Comparison of ENCODE assay signal across 17 mouse cellular contexts in the genomic region with DNA sequence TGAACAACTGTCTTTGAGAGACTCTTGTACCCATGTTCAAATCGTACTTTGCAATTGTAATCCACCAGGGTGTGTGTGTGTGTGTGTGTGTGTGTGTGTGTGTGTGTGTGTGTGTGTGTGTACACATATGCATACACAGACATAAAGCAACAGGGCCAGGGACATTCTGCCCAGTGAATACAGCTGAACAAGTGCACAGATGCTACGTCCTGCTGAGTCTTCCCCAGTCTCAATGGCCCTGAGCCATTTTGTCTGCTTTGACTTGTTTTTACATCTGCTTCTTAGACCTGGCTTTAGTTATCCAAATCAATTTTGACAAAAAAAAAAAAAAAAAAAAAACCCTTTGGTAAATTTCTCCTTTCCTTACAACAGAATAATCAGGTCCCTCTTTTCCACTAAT.
"Had no signal": no experiment of that assay in that cellular context is flagged by ENCODE, and none has a peak within 500 bp of the region (broad histone marks: within the 10 kb centered on the region; RNA-seq: fewer than 3 reads in every experiment).

No protein-coding gene starts in this region.

- H3K27ac ChIP-seq: lung, embryonic 15.5 days; macrophage; midbrain, embryonic 13.5 days; neural tube, embryonic 12.5 days; stomach, embryonic 15.5 days; stomach, postnatal 0 days had no signal

- H3K9me3 ChIP-seq: lung, embryonic 15.5 days; megakaryocyte, embryonic 14.5 days; midbrain, embryonic 13.5 days; neural tube, embryonic 12.5 days; stomach, embryonic 15.5 days had no signal

- H3K36me3 ChIP-seq: lung, embryonic 15.5 days; midbrain, embryonic 13.5 days; neural tube, embryonic 12.5 days; stomach, embryonic 15.5 days had no signal

- H3K27me3 ChIP-seq: lung, embryonic 15.5 days; megakaryocyte, embryonic 14.5 days; midbrain, embryonic 13.5 days; neural tube, embryonic 12.5 days; stomach, embryonic 15.5 days had no signal

- H3K4me2 ChIP-seq: lung, embryonic 15.5 days; midbrain, embryonic 11.5 days; midbrain, embryonic 13.5 days; neural tube, embryonic 12.5 days; stomach, embryonic 15.5 days had no signal

- DNase-seq: lung, adult 2 months; lung, postnatal 14 days; lung, postnatal 36 days; right cerebral cortex, postnatal 14 days; thymus, adult 2 months; thymus, postnatal 25 days; thymus, postnatal 4 days had no signal

- ATAC-seq: lung, postnatal 0 days; midbrain, embryonic 13.5 days; midbrain, embryonic 16.5 days had no signal

- H3K9ac ChIP-seq: lung, embryonic 15.5 days; midbrain, embryonic 13.5 days; neural tube, embryonic 12.5 days; stomach, embryonic 15.5 days had no signal

- H3K4me3 ChIP-seq: lung, embryonic 15.5 days; megakaryocyte, embryonic 14.5 days; midbrain, embryonic 13.5 days; neural tube, embryonic 12.5 days; stomach, embryonic 15.5 days had no signal

- H3K4me1 ChIP-seq: lung, embryonic 15.5 days; megakaryocyte, embryonic 14.5 days; stomach, embryonic 15.5 days had no signal
